Mouse (Mus musculus) mouse trophoblast stem cell (cell line): ENCODE data around the gene Fam84b.
"Not testable (repeated sequence)": the region's sequence is repeated elsewhere in the genome, so short reads cannot be mapped to it uniquely, and the experiment has no call there.

Experiments used
- in situ Hi-C, 2 experiments: fragments of 300-500 bp; cut with MseI, MboI; formaldehyde crosslinking; loops; 2 replicates in 1 of 2; 3 replicates in 1 of 2; pipeline ENCODE4 v1.15.1; 2025

Fam84b gene

GRCm38 (mm10) chr15:60853231-60853999 is at the start of gene Fam84b:
TSS of gene Fam84b (minus strand) at chr15:60853778.
- in situ Hi-C loops, result no loop called here

- in situ Hi-C loops, result no loop called here
These were observed 44.8 kb upstream of the Fam84b start for GRCm38 (mm10) chr15:60898187-60898965.

DNA sequence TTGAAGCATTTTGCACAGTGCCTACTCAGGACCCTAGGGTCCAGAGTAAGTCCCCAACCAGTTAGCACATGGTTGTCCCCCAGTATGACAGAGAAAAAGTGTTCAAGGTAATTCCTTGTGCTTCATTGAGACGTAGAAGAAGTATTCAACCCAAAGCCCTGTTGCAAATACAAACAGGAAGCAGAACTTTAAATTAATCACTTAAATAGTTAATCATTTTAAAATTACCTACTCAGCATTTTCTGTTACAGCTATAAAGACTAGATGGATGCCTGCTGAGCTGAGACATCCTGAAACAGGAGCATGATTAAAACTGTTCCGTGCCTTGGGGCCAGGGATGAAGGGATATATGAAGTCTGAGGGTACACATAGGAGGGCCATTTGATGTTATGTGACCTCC is 42.5 kb upstream of the Fam84b start:
- in situ Hi-C loops, result no loop called here

DNA sequence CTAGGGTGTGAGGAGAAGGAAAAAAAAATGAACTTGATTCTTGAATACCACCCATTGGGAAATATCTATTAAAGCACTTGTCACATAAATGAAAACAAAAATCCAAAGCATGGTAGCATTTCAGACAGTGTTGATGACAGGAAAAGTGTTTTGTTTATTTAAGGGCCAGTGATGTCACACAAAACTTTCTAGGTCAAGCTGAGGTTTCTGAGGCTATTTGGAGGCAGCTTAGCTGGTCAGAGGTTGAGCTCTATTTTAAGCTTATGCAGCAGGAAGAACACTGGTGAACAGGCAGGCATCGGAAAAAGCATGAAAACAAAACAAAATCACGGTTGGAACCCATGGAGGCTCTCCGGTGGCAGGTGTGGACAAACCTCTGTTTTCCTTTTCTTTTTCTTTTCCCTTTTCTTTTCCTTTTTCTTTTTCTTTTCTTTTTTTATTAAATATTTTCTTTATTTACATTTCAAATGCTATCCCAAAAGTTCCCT is 39.4 kb upstream of the Fam84b start:
- in situ Hi-C loops, result no loop called here

DNA sequence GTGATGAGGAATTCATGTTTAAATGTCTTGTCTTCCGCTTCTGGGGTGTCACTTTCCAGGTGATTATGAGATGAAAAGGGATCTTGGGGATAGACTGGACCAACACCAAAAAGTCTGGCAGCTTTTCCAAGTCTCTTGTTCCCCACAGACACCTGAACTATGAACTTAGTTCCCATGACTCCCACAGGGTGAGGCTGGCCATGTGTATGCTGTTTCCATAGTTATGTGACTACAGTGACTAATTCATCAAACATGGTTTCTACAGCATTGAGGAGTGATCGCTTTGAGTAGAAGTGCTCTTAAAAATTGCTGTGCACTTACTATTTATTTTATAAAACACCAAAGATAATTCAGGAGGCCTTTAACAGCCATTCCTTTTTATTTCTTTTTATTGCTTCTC is 35.1 kb upstream of the Fam84b start:
- in situ Hi-C loops, result no loop called here

GRCm38 (mm10) chr15:60875721-60876120 is 22.1 kb upstream of the Fam84b start:
- in situ Hi-C loops, result no loop called here

GRCm38 (mm10) chr15:60862417-60862816 is 8.8 kb upstream of the Fam84b start:
- in situ Hi-C loops, result no loop called here

GRCm38 (mm10) chr15:60855112-60855511 is 1.5 kb upstream of the Fam84b start:
- in situ Hi-C loops, result no loop called here

DNA sequence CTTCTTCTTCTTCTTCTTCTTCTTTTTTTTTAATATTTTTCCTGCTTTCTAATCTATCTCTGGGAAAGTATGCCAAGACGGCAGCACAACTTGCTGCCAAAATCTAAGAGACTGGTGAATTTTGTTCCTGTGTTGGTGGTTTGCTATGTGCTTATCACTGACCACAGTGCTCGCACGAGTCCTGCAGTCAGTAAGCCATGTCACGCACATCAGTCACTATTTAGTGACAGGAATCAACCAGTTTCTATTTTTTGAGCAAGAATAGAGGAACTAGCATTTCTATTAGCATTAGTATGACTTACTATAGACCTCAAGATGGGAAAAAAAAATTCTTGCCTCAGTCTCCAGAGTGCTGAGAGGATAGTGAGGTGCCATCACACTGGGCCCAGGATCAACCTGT is 573 bp upstream of the Fam84b start:
- in situ Hi-C loops, result no loop called here

- in situ Hi-C loops, result no loop called here
These were observed 4.9 kb downstream of the Fam84b start for GRCm38 (mm10) chr15:60848630-60849029.

GRCm38 (mm10) chr15:60846291-60846690 is 7.3 kb downstream of the Fam84b start:
- in situ Hi-C loops, result no loop called here

- in situ Hi-C loops, result no loop called here
These were observed 7.7 kb downstream of the Fam84b start for GRCm38 (mm10) chr15:60845886-60846285.

DNA sequence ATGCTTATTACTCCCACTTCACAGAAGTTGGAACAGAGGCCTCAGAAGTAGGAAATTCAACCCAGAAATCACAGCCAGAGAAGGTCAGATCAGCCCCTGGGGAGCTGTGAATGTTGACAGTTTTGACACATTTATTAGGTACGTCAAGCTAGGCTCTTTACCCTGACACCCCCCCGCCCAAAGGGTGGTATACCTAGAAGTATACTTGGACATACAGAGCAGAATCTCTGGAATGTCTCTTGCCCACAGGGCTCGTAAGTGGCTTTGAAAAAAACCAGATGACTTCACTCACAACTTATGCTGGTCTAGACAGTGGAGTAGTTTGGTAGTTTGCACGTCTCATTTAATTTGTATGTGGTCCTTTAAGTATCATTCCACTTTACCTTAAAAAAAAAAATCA is 11.8 kb downstream of the Fam84b start:
- in situ Hi-C loops, result no loop called here

DNA sequence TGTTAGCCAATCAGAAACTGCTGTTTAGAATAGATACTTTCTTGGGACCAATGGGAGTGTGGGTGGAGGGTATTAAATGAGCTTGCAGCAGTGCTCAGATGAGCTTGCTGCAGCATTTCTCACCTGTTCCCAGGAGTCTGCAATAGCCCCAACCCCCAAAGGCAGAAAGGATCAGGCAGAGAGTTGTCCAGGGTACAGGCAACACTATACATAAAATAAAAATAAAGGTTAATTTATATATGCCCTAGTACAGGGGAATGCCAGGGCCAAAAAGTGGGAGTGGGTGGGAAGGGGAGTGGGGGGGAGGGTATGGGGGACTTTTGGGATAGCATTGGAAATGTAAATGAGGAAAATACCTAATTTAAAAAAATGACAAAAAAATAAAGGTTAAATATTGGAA is 12.3 kb downstream of the Fam84b start:
- in situ Hi-C loops, result not testable (repeated sequence)

DNA sequence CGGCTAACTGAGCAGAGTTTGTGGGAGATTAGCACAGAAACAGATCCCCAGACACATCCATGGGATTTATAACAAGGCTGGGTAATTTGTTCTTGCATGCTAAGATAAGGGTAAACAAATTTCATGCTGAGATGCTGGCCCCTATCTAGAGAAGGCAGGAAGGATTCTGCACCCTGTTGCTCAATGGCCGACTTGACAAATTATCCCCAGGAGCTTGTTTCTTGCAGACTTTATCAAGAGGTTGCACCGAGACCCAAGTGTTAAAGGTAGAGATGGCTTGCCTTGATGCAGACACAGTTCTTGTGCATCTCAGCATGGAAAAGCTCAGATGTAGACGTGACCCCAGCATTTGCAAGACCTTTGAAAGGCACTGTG is 13.3 kb downstream of the Fam84b start:
- in situ Hi-C loops, result no loop called here

DNA sequence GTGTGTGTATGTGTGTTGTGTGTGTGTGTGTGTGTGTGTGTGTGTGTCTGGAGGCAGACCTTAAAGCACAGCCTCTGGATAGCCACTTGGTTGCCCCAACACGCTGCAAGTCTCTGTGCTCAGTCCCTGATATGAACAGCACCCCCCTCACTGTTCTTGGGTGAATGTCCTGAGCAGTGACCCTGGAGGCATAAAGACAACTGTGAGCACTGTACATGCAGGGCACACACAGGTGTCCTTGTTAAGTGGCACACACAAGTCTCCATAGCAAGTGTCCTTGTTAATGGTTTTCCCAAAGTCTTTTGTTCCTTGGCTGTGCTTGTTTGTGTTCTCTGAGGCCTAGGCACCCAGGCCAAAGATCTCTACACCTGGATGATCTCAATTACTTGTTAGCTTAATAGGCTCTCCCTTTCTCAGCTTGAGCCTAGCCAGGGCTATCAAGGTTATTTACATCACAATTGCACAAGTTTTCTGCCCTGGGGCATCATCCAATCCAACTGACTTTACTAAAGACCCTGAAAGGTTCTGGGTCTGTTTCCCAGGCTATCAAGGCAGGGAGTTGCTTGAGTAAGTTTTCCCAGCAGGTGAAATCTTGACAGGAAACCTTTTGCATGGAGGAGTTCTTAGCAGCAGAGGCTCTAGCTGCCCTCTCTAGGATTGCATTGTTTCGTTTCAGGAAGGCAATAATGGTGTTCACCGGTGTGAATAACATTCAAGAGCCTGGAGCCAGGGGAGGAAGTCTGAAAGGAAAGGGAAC is 13.9 kb downstream of the Fam84b start:
- in situ Hi-C loops, result no loop called here

GRCm38 (mm10) chr15:60838135-60838534 is 15.4 kb downstream of the Fam84b start:
- in situ Hi-C loops, result no loop called here

- in situ Hi-C loops, result no loop called here
These were observed 15.9 kb downstream of the Fam84b start for GRCm38 (mm10) chr15:60837719-60838118.

DNA sequence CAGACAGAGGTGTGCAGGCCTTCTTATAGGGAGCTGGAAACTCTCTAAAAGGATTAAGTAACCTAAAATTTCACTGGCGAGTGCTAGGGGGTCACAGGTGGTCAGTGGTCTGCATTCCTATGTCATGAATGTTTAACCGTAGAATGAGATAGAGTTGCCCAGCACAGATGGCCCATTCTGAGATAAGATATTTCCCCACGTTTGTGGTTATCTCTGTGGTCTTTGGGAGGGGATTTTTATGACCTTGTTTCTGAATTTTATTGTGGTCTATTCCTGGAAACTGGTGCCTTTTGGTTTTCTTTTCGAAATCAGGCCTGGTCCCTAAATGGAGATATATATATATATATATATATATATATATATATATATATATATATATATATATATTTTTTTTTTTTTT is 17.3 kb downstream of the Fam84b start:
- in situ Hi-C loops, result no loop called here

DNA sequence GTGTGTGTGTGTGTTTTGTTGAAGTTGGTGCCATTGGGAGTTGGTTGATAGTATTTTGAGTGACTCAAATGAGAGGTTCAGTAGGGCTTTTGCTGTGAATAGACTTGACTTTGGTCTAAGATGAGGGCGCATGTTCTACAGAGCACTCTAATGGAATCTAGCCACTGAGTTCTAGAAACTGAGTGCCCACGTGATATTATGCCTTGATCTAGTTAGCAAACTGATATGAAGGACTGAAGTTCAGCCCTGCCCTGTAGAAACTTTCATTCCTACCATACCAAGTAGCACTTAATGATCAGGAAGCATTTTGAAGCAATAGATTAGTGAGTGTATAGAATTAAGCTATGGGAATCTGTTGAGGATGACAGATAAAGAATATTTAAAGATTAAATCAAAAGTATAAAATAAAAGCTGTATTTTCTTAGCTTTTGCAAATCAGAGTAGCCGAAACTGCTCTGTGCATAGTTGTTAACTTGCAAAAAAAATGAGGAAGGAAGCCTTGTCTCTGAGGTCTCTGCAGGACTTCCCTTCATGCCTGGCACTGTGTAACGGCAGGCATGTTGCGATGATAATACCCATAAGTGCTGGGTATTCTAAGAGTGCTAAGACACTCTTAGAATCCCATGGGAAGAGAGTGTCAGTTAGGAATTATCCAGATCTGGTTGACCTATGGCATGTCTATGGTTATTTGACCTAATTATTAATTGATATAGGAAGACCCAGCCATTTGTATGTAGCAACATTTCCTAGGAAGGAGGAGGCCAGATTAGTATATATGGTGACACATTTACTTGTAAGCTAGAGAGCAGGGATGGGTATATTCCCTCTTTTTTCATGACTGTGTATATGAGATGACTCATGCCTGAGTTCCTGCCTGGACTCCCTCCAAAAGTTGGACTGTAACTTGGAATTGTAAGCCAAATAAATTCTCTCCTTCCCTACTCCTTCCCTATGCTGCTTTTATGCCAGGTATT is 18.7 kb downstream of the Fam84b start:
- in situ Hi-C loops, result no loop called here
